Comparison of ENCODE assay signal across 8 mouse cellular contexts in the genomic region with DNA sequence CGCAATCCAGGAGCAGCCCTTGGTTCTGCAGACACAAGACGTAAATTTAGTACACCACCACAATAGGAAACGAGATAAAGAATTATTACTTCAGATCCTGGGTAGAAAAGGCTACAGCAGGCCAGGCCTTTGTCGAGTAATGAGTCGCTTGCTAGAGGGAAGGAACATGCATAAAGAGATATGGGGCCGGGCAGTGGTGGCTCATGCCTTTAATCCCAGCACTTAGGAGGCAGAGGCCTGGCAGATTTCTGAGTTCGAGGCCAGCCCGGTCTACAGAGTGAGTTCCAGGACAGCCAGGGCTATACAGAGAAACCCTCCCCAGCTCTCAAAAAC. TPM values are rescaled to one million over a fixed set of nuclear protein-coding genes. Genes with fewer than 3 reads are reported as not detected.
DNase-seq lines count a peak whose midpoint lies in the region; ATAC-seq and TF ChIP-seq lines count a peak whose summit lies in the region.

No protein-coding gene starts in this region.

- H3K4me2 ChIP-seq in heart, embryonic 13.5 days, result peak overlapping the region; percentile 98
- peak overlapping the region; percentile 94 for H3K4me2 ChIP-seq in forebrain, postnatal 0 days (ENCODE audit: low read depth)

- peaks cover 18% of the 10 kb centered on the region for H3K4me1 ChIP-seq in heart, embryonic 13.5 days
- no peaks in the 10 kb centered on the region for H3K4me1 ChIP-seq in ES-Bruce4 (ENCODE audit: control insufficient read depth, insufficient read depth, low read length)
- H3K4me1 ChIP-seq in forebrain, postnatal 0 days (ENCODE audit: insufficient read depth), result peaks cover 6% of the 10 kb centered on the region

- WGBS in heart, embryonic 13.5 days, result 24% methylated on average over 8 of the region's 8 CpGs
- WGBS in forebrain, postnatal 0 days, result 20% methylated on average over 8 of the region's 8 CpGs
- WGBS in macrophage (ENCODE audit: missing documents), result 31% methylated on average over 8 of the region's 8 CpGs

- H3K79me2 ChIP-seq in macrophage (ENCODE audit: inconsistent target), result peaks cover 21% of the 10 kb centered on the region

- H3K9me3 ChIP-seq in heart, embryonic 13.5 days, result no peaks in the 10 kb centered on the region
- H3K9me3 ChIP-seq in ES-Bruce4 (replicated peaks; ENCODE audit: control insufficient read depth, insufficient read depth, low read length, poor library complexity, severe bottlenecking), result no peaks in the 10 kb centered on the region
- H3K9me3 ChIP-seq in forebrain, postnatal 0 days (ENCODE audit: low read length), result no peaks in the 10 kb centered on the region

- TF ChIP-seq POLR2A in ES-Bruce4 (IDR thresholded peaks at IDR 0.05; ENCODE audit: insufficient read depth, low read length), result no peak

- no peaks in the 10 kb centered on the region for H3K27me3 ChIP-seq in heart, embryonic 13.5 days (replicated peaks)
- no peaks in the 10 kb centered on the region for H3K27me3 ChIP-seq in ES-Bruce4 (ENCODE audit: control insufficient read depth, insufficient read depth, low read length, poor library complexity, severe bottlenecking)
- H3K27me3 ChIP-seq in forebrain, postnatal 0 days (ENCODE audit: insufficient read depth, low read length), result no peaks in the 10 kb centered on the region

- 0 out of 2 replicates have a peak, but pooled peaks have one; percentile 3 for ATAC-seq in heart, embryonic 13.5 days (ENCODE audit: extremely low read depth, insufficient number of reproducible peaks, low FRiP score, low TSS enrichment)
- ATAC-seq in forebrain, postnatal 0 days, result no peak; the same call in 1 of the 2 replicates

- H3K36me3 ChIP-seq in heart, embryonic 13.5 days, result peaks cover 34% of the 10 kb centered on the region
- H3K36me3 ChIP-seq in ES-Bruce4 (ENCODE audit: control insufficient read depth, insufficient read depth, low read length, poor library complexity, severe bottlenecking) (peaks cover 9% of the 10 kb centered on the region), macrophage (ENCODE audit: inconsistent target) (peaks cover 26% of the 10 kb centered on the region)
- H3K36me3 ChIP-seq in forebrain, postnatal 0 days (ENCODE audit: insufficient read depth), result peaks cover 25% of the 10 kb centered on the region

- DNase-seq in heart, adult 8-10 months (ENCODE audit: low spot score), result no peak
- no peak for DNase-seq in forebrain, postnatal 0 days
- no peak for DNase-seq in T-cell, adult 2 months (ENCODE audit: low spot score)
- DNase-seq in urinary bladder, postnatal 4 days (ENCODE audit: low spot score in 2 of 2), result no peak
- no peak for DNase-seq in yolk sac, embryonic 10.5 days (ENCODE audit: low spot score)

- peak overlapping the region; percentile 73 for H3K27ac ChIP-seq in heart, embryonic 13.5 days (replicated peaks)
- peak overlapping the region; percentile 55 for H3K27ac ChIP-seq in ES-Bruce4 (ENCODE audit: insufficient read depth, low read length)
- H3K27ac ChIP-seq in forebrain, postnatal 0 days (ENCODE audit: low read depth, low read length), result peak overlapping the region; percentile 83
- peak overlapping the region; percentile 43 for H3K27ac ChIP-seq in macrophage

- no peak for TF ChIP-seq CTCF in ES-Bruce4 (IDR thresholded peaks at IDR 0.05; ENCODE audit: low read depth, low read length)
- no peak for TF ChIP-seq CTCF in forebrain, postnatal 0 days (IDR thresholded peaks at IDR 0.05; ENCODE audit: low read depth)

- peak overlapping the region; percentile 99 for H3K4me3 ChIP-seq in heart, embryonic 13.5 days
- H3K4me3 ChIP-seq in ES-Bruce4 (ENCODE audit: low read depth, low read length), result peak overlapping the region; percentile 45
- H3K4me3 ChIP-seq in forebrain, postnatal 0 days (ENCODE audit: low read depth, low read length), result peak overlapping the region; percentile 73
- H3K4me3 ChIP-seq in macrophage (ENCODE audit: inconsistent target), result no peak overlapping the region

- TF ChIP-seq EP300 in ES-Bruce4 (IDR thresholded peaks at IDR 0.05; ENCODE audit: insufficient read depth, low read depth, low read length), result no peak

- H3K9ac ChIP-seq in heart, embryonic 13.5 days, result peak overlapping the region; percentile 74
- peak overlapping the region; percentile 48 for H3K9ac ChIP-seq in ES-Bruce4 (ENCODE audit: low read depth, poor library complexity, severe bottlenecking)
- peak overlapping the region; percentile 83 for H3K9ac ChIP-seq in forebrain, postnatal 0 days

RNA-seq across cellular contexts. Expression of gene Dus1l, which starts 0.4 kb away (rescaled TPM):
- 40.8 and 45.2 TPM in 2 replicates for polyA plus RNA-seq in heart, embryonic 13.5 days (2015; fragmentation: Nextera tagmentation; extraction: Ambion mirVana)
- 10 to 100 TPM; 25.9 to 32.7 (median 27.6) TPM for total RNA-seq in heart, adult 8-10 months (2022)
- polyA plus RNA-seq in ES-Bruce4 (2011; ENCODE audit: insufficient read depth, insufficient read length, low read depth, missing spikeins) (56.7 and 66.9 TPM in 2 replicates), macrophage (2018) (17.1 to 33.6 TPM (median 26.6 TPM) in 3 replicates)
- total RNA-seq in forebrain, postnatal 0 days (2014; rRNA removed), result 43.0 and 52.0 TPM in 2 replicates
- 36.1 and 38.6 TPM in 2 replicates for polyA plus RNA-seq in forebrain, postnatal 0 days (2015; fragmentation: Nextera tagmentation; extraction: Ambion mirVana)
- total RNA-seq in macrophage (2018; cell fraction: chromatin; rRNA removed), result 10 to 100 TPM; 15.6 to 84.1 (median 48.7) TPM
- 10 to 100 TPM; 21.2 to 37.4 (median 31.3) TPM for total RNA-seq in macrophage (2018; cell fraction: cytosol; rRNA removed)
- total RNA-seq in macrophage (2018; cell fraction: nucleus; rRNA removed), result 10 to 100 TPM; 12.8 to 57.1 (median 31.4) TPM

RNA-seq across cellular contexts. Expression of gene Gps1, which starts 12.5 kb away (rescaled TPM):
- polyA plus RNA-seq in heart, embryonic 13.5 days (2015; fragmentation: Nextera tagmentation; extraction: Ambion mirVana), result 139 and 146 TPM in 2 replicates
- total RNA-seq in heart, adult 8-10 months (2022), result 10 to 100 TPM; 56.3 to 63.8 (median 59.1) TPM
- polyA plus RNA-seq in ES-Bruce4 (2011; ENCODE audit: insufficient read depth, insufficient read length, low read depth, missing spikeins) (92.0 and 95.2 TPM in 2 replicates), macrophage (2018) (31.8 to 85.4 TPM (median 49.9 TPM) in 3 replicates)
- 228 and 240 TPM in 2 replicates for total RNA-seq in forebrain, postnatal 0 days (2014; rRNA removed)
- polyA plus RNA-seq in forebrain, postnatal 0 days (2015; fragmentation: Nextera tagmentation; extraction: Ambion mirVana), result 240 and 244 TPM in 2 replicates
- total RNA-seq in macrophage (2018; cell fraction: chromatin; rRNA removed), result 10 to 100 TPM; 22.2 to 70.2 (median 44.4) TPM
- 10 to 100 TPM; 31.5 to 47.0 (median 40.8) TPM for total RNA-seq in macrophage (2018; cell fraction: cytosol; rRNA removed)
- total RNA-seq in macrophage (2018; cell fraction: nucleus; rRNA removed), result 10 to 100 TPM; 21.3 to 85.8 (median 33.8) TPM

RNA-seq across cellular contexts. Expression of gene Rfng, which starts 12.6 kb away (rescaled TPM):
- 21.4 and 24.5 TPM in 2 replicates for polyA plus RNA-seq in heart, embryonic 13.5 days (2015; fragmentation: Nextera tagmentation; extraction: Ambion mirVana)
- 10 to 100 TPM; 10.1 to 11.3 (median 11.2) TPM for total RNA-seq in heart, adult 8-10 months (2022)
- 8.9 and 9.3 TPM in 2 replicates for polyA plus RNA-seq in ES-Bruce4 (2011; ENCODE audit: insufficient read depth, insufficient read length, low read depth, missing spikeins)
- 61.9 and 82.8 TPM in 2 replicates for total RNA-seq in forebrain, postnatal 0 days (2014; rRNA removed)
- 114 and 125 TPM in 2 replicates for polyA plus RNA-seq in forebrain, postnatal 0 days (2015; fragmentation: Nextera tagmentation; extraction: Ambion mirVana)
- total RNA-seq in macrophage (2018; cell fraction: chromatin; rRNA removed), result 10 to 100 TPM in 8 of 26 experiments, 1 to 10 TPM in 18; 2.1 to 20.3 (median 7.0) TPM
- 10 to 100 TPM in 23 of 26 experiments, 1 to 10 TPM in 3; 8.8 to 18.0 (median 11.9) TPM for total RNA-seq in macrophage (2018; cell fraction: cytosol; rRNA removed)
- total RNA-seq in macrophage (2018; cell fraction: nucleus; rRNA removed), result 10 to 100 TPM in 14 of 26 experiments, 1 to 10 TPM in 12; 4.2 to 24.9 (median 11.3) TPM
- 12.9 to 16.2 TPM (median 15.6 TPM) in 3 replicates for polyA plus RNA-seq in macrophage (2018)

RNA-seq across cellular contexts. Expression of gene Fasn, which starts 27.8 kb away (rescaled TPM):
- 23.2 and 26.4 TPM in 2 replicates for polyA plus RNA-seq in heart, embryonic 13.5 days (2015; fragmentation: Nextera tagmentation; extraction: Ambion mirVana)
- 10 to 100 TPM; 12.0 to 18.1 (median 14.9) TPM for total RNA-seq in heart, adult 8-10 months (2022)
- polyA plus RNA-seq in ES-Bruce4 (2011; ENCODE audit: insufficient read depth, insufficient read length, low read depth, missing spikeins) (114 and 127 TPM in 2 replicates), macrophage (2018) (20.8 to 45.3 TPM (median 23.6 TPM) in 3 replicates)
- 328 and 364 TPM in 2 replicates for total RNA-seq in forebrain, postnatal 0 days (2014; rRNA removed)
- polyA plus RNA-seq in forebrain, postnatal 0 days (2015; fragmentation: Nextera tagmentation; extraction: Ambion mirVana), result 72.5 and 75.6 TPM in 2 replicates
- 10 to 100 TPM; 11.8 to 59.6 (median 33.3) TPM for total RNA-seq in macrophage (2018; cell fraction: chromatin; rRNA removed)
- 10 to 100 TPM in 24 of 26 experiments, 1 to 10 TPM in 2; 8.4 to 36.1 (median 21.4) TPM for total RNA-seq in macrophage (2018; cell fraction: cytosol; rRNA removed)
- total RNA-seq in macrophage (2018; cell fraction: nucleus; rRNA removed), result 100 to 1,000 TPM in 1 of 26 experiments, 10 to 100 TPM in 24, 1 to 10 TPM in 1; 8.1 to 116 (median 20.2) TPM

RNA-seq across cellular contexts. Expression of gene Hmga1b, which starts 34.0 kb away (rescaled TPM):
- 1.8 and 2.6 TPM in 2 replicates for polyA plus RNA-seq in heart, embryonic 13.5 days (2015; fragmentation: Nextera tagmentation; extraction: Ambion mirVana)
- total RNA-seq in heart, adult 8-10 months (2022), result 10 to 100 TPM; 19.8 to 57.1 (median 32.9) TPM
- polyA plus RNA-seq in ES-Bruce4 (2011; ENCODE audit: insufficient read depth, insufficient read length, low read depth, missing spikeins) (56.2 and 85.9 TPM in 2 replicates), macrophage (2018) (3.8 to 12.6 TPM (median 5.1 TPM) in 3 replicates)
- total RNA-seq in forebrain, postnatal 0 days (2014; rRNA removed), result 0.95 and 1.8 TPM in 2 replicates
- 1.6 and 1.7 TPM in 2 replicates for polyA plus RNA-seq in forebrain, postnatal 0 days (2015; fragmentation: Nextera tagmentation; extraction: Ambion mirVana)
- total RNA-seq in macrophage (2018; cell fraction: chromatin; rRNA removed), result 1 to 10 TPM in 22 of 26 experiments, under 1 TPM in 3, not detected in 1; 0.63 to 5.3 (median 2.2) TPM
- 10 to 100 TPM in 2 of 26 experiments, 1 to 10 TPM in 24; 2.5 to 11.0 (median 5.0) TPM for total RNA-seq in macrophage (2018; cell fraction: cytosol; rRNA removed)
- 1 to 10 TPM in 20 of 26 experiments, under 1 TPM in 4, not detected in 2; 0.52 to 4.2 (median 1.6) TPM for total RNA-seq in macrophage (2018; cell fraction: nucleus; rRNA removed)
